Mouse (Mus musculus): ENCODE results near the gene Naip6.
"Not testable (repeated sequence)": the region's sequence is repeated elsewhere in the genome, so short reads cannot be mapped to it uniquely, and the experiment has no call there.

Naip6 gene

DNA sequence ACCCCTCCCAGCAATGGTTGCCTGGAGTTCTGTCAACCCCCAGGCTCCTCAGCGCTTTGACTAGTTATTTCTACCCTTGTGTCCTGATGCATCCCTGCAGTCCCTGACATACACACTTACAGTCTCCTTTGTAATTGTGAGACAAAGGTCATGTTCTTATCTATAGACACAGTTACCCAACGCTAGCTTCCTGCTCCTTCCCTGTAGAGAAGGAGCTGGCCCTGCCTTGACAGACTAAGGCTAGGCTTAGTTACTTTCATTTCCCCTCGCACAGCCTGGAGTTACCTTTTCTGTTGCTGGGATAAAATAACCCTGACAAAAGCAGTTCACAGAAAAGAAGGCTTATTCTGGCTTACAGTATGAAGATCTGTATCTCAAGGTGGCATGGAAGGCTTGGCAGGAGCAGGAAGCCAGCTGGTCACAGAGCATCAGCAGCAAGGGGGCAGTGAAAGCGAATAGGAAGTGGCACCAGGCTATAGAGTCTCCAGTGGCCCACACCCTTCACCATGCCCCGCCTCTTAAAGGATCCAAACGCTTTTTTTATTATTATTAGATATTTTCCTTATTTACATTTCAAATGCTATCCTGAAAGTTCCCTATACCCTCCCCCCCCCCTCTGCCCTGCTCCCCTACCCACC is at the start of gene Naip6:
Gene Naip6, minus strand, starts transcription at position 419 of the 638 bp plus-strand sequence.
- DNase-seq (ENCODE audit: low spot score in 2 of 2): peak in 1 of 2 experiments; percentile 1

DNA sequence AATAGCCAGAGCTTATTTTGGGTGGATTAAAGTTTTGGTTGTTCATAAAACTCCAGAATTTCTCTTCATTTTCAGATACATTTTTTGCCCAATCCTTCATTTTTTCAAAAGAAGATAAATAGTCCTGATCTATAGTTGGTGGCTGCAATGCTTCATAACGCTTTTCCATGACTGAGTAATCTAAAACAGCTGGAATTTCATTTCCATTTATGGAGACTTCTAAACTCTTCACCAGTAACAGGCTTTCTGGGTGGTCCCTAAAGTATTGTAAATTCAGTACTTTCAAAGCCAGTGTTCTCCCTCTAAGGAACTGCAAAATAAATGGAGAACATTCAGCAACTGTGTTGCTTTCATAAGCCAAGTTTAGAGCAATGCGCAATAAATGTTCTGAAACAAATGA is 34.8 kb upstream of the Naip6 start:
- DNase-seq (ENCODE audit: low spot score in 2 of 2): not testable (repeated sequence)

DNA sequence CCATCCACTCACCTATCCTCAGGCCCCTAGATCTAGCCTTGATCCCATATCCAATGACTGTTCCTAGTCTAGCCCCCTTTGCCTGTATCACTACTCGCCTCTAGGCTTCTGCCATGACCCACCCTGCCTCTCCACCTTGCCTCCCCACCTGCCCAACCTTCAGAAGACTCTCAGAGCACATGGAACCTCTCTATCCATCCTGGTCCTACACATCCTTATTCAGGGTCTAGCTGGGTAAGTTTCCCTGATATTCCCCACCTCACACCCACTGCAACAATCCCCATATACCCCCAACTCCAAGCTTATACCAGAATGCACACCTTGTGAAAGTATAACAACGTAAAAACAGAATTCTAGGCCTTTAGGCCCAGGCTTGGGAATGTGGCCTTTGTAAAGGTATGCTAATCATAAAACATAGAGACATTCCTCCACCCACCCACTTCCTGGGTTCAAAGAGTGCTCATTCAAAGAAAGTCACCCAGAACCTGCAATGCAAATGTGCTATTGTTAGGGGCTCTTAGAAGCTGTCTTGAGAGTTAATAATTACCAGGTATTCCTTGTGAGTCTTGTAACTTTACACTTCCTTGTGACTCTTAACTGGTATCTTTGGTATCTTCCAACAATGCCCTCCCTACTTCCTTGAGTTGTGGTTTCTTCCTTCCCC is 32.2 kb upstream of the Naip6 start:
- DNase-seq (ENCODE audit: low spot score in 2 of 2): not testable (repeated sequence)

DNA sequence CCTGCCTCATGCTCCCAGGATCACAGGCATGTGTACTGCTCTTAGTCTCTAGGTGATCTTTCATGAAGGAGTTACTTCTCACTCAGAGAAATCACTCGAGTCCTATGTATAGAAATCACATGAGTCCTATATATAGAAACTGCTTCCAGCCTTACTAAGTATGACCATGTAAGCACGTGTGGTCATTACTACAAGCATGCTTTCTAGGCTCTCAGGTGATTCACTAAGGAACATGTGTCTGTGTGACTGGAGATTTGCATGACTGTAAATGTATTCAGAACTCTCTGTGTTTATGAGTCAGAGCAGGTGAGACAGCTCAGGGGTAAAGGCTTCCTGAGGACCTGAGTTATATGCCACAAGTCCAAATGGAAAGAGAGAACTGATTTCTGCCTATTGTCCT is 24.3 kb upstream of the Naip6 start:
- no peak for DNase-seq (ENCODE audit: low spot score in 2 of 2)

DNA sequence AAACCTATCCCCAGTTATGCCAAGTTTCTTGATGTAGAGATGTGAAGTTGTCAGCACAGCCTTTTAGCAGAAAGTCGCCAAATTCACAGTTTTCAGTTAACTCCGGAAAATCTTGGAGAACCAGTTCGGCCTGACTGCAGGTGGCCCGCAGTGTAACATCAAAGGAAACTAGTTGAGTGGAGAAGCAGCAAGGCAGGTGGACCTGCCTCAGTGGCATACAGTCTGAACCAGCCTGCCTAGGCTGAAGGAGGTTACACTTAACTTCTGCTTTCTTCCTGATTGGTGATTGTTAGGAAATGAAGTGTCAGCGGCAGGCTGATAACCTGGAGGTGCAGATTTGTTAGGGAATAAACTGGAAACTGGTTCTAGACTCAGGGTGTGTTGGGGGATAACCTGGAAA is 14.3 kb upstream of the Naip6 start:
- DNase-seq (ENCODE audit: low spot score in 2 of 2): not testable (repeated sequence)

DNA sequence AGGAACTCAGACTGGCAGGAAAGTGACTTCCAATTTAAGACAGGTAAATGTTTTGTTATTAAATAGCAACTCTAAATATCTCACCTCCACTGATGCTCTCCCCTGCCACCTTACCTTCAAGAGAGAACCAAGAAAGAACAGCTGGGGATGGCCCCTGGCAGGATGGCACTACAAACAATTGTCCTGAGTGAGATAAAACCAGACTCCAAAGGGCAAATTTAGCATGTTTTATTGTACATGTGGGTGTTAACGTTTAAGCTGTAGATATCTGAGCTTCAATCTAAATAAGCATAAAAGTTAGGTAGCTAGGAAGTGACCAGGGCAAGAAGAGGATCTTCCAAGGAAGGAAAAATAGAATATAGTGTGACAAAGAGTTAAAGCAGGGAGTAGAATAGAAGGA is 11.4 kb upstream of the Naip6 start:
- not testable (repeated sequence) for DNase-seq (ENCODE audit: low spot score in 2 of 2)

DNA sequence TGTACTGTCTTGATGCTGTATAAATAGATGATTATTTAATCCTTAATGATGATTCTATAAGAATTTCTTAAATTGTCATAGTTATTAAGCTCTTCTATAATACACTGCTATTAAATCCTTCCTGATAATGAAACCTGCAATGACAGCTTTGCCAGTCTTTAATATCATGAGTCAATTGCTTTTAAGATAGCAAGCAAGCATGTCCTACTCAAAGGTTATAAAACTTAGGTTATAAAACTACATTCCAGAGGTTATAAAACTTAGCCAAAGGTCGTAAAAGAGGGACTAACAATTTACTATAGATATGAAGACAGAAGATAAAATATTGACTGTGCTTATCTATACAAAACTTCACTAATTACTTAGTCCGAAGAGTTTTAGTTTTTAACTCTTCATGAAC is 10.6 kb upstream of the Naip6 start:
- not testable (repeated sequence) for DNase-seq (ENCODE audit: low spot score in 2 of 2)

DNA sequence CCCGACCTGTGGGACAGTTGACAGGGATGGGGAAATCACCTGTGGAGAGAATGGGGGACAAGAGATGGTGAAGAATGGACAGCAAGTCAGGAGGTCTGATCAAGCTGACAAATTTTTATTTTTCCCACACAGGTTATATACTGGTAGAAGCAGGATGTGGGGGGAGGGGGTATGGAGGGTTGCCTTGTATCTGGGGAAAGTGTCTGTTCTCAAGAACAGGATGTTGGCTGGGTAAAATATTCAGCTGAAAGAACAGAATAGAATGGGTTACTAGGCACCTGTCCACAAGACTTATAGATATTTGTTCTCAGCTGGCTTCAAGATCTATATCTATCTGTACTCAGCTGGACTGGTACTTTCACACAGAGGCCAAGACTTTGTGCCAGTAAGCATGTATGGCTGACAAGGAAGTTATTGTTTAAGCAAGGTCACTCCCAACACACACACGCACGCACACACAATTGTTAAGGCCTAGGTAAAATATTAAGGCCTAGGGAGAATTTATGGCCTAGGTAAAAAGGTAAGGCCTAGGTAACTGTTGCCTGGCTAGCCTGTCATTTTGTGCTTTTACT is 4.9 kb upstream of the Naip6 start:
- not testable (repeated sequence) for DNase-seq (ENCODE audit: low spot score in 2 of 2)

DNA sequence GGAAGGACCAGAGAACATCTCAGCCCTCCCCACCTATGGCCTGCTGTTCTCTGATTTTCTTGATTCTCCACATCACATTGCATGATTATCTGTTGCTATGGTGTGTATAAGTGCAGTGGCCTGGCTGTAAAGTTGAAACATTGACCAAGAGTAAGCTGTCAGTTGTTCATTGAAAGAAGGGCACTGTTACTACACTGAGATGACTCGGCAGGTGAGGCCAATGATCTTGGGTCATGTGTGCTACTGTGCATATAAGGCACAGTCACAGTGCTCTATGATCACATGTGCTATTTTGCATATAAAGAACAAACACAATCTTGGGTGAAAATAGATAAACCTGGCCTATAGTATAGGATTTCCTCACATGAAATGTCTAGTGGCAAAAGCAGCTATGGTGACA is 32.9 kb downstream of the Naip6 start:
- no peak for DNase-seq (ENCODE audit: low spot score in 2 of 2)

DNA sequence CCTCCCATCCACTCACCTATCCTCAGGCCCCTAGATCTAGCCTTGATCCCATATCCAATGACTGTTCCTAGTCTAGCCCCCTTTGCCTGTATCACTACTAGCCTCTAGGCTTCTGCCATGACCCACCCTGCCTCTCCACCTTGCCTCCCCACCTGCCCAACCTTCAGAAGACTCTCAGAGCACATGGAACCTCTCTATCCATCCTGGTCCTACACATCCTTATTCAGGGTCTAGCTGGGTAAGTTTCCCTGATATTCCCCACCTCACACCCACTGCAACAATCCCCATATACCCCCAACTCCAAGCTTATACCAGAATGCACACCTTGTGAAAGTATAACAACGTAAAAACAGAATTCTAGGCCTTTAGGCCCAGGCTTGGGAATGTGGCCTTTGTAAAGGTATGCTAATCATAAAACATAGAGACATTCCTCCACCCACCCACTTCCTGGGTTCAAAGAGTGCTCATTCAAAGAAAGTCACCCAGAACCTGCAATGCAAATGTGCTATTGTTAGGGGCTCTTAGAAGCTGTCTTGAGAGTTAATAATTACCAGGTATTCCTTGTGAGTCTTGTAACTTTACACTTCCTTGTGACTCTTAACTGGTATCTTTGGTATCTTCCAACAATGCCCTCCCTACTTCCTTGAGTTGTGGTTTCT is 45.9 kb downstream of the Naip6 start:
- DNase-seq (ENCODE audit: low spot score in 2 of 2): not testable (repeated sequence)

DNA sequence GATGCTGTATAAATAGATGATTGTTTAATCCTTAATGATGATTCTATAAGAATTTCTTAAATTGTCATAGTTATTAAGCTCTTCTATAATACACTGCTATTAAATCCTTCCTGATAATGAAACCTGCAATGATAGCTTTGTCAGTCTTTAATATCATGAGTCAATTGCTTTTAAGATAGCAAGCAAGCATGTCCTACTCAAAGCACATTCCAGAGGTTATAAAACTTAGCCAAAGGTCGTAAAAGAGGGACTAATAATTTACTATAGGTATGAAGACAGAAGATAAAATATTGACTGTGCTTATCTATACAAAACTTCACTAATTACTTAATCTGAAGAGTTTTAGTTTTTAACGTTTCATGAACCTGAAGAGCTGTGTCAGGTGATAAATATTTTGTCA is 60.5 kb downstream of the Naip6 start:
- not testable (repeated sequence) for DNase-seq (ENCODE audit: low spot score in 2 of 2)

DNA sequence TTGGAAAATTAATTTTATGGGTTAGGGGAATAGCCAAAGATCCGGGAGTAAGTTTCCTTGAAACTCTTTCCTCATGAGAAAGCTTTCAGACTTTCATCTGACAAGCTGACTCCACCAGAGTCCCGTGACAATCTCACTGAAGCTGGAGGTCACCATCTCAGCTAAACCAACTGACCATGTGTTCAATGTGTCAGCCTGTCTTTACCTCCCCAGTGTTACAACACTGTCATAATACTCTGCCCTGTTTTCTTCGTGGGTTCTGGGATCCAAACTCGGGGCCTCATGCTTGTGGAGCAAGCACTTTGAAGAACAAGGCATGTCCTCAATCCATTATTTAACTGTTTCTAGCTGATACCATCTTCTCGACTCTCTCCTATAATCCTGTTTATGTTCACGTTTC is 61.5 kb downstream of the Naip6 start:
- DNase-seq (ENCODE audit: low spot score in 2 of 2): not testable (repeated sequence)

DNA sequence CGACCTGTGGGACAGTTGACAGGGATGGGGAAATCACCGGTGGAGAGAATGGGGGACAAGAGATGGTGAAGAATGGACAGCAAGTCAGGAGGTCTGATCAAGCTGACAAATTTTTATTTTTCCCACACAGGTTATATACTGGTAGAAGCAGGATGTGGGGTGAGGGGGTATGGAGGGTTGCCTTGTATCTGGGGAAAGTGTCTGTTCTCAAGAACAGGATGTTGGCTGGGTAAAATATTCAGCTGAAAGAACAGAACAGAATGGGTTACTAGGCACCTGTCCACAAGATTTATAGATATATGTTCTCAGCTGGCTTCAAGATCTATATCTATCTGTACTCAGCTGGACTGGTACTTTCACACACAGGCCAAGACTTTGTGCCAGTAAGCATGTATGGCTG is 65.6 kb downstream of the Naip6 start:
- not testable (repeated sequence) for DNase-seq (ENCODE audit: low spot score in 2 of 2)

DNA sequence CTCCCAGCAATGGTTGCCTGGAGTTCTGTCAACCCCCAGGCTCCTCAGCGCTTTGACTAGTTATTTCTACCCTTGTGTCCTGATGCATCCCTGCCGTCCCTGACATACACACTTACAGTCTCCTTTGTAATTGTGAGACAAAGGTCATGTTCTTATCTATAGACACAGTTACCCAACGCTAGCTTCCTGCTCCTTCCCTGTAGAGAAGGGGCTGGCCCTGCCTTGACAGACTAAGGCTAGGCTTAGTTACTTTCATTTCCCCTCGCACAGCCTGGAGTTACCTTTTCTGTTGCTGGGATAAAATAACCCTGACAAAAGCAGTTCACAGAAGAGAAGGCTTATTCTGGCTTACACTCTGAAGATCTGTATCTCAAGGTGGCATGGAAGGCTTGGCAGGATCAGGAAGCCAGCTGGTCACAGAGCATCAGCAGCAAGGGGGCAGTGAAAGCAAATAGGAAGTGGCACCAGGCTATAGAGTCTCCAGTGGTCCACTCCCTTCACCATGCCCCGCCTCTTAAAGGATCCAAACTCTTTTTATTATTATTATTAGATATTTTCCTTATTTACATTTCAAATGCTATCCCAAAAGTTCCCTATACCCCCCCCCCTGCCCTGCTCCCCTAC is 70.5 kb downstream of the Naip6 start:
- DNase-seq (ENCODE audit: low spot score in 2 of 2): peak in 1 of 2 experiments; percentile 2

DNA sequence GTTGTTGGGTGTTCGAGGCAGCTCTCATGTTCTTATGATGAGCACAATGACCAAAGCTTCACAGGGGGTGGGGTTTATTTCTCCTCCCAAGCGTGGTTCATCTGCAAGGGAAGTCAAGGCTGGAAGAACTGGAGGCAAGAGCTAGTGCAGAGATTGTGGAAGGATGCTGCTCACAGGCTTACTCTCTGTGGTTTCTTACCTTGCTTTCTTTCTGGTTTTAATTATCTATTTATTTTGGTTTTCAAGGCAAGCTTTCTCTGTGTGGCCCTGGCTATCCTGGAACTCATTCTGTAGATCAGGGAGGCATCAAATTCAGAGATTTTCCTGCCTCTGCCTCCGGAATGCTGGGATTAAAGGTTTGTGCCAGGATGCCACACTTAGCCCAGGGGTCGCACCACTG is 71.3 kb downstream of the Naip6 start, which contains the start of gene Naip5:
Gene Naip5, minus strand, starts transcription at position 101 of the 400 bp plus-strand sequence.
- not testable (repeated sequence) for DNase-seq (ENCODE audit: low spot score in 2 of 2)

DNA sequence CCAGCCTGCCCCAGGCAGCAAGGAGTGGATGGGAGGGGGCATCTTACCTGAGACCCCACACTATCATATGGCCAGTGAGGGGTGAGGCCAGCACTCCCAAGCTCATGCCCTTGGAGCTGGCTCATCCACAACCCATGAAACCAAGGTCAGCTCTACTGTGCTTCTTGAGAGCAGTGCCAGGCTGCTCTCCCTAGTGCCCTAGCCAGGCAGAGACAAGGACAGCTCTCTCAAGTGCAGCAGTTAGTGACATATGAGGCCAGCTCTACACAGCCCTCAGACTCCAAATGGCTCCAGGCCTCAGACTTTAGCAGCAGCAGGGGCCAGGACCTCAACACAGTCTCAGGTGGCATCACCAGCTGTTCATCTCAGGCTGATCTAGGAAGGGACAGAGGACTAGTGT is 73.8 kb downstream of the Naip6 start:
- DNase-seq (ENCODE audit: low spot score in 2 of 2): no peak
